Mouse (Mus musculus) erythroblast, embryonic 14.5 days (primary cell): ENCODE results near the gene Ube2q2.

Source experiments
- GATA1 ChIP-seq: IDR thresholded peaks from 2 replicates; pipeline ENCODE4 v1.6.1; 2012; ENCODE audit warnings: low read length, inconsistent platforms, mixed read lengths
- TAL1 ChIP-seq: IDR thresholded peaks from 3 replicates; pipeline ENCODE4 v1.6.1; 2012; ENCODE audit warnings: low read length, inconsistent platforms, mixed read lengths

GRCm38 (mm10) chr9:55125735-55126134 lies 22.9 kb upstream of the Ube2q2 start:
- TF ChIP-seq TAL1 (no peak), GATA1 (no peak)
